Mouse (Mus musculus): Measurements from ENCODE around the gene Atad5. TPM values are rescaled to one million over a fixed set of nuclear protein-coding genes. Genes with fewer than 3 reads are reported as not detected.

Atad5 gene
- polyA plus RNA-seq, 1 experiment from 2014 or later, result 16.2 TPM

DNA sequence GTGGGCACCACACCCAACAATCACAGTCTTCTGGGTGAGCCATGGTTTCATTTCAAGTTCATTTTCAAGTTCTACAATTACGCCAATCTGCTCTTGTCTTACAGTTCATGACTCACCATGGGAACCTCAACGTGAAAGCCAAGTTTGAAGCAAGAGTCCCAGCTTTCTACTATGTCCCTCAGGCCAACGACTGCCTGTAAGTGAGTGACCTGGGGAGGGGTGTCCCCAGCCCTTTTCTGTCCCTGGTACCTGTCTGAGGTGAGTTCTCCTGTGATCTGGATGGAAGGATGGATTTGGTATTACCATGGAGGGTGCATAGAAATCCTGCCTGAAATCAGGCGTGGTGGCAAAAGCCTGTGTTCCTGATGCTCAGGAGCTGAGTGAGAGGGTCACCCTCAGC is 67.6 kb downstream of the Atad5 start:
- Histone ChIP-seq H3K9me3 (ENCODE audit: low read depth, low read length) (no peaks in the 10 kb centered on the region), H3K4me3 (ENCODE audit: low read depth, low read length) (no peak overlapping the region), H3K27me3 (ENCODE audit: insufficient read depth, low read length) (peaks cover 32% of the 10 kb centered on the region), H3K36me3 (ENCODE audit: insufficient read depth) (no peaks in the 10 kb centered on the region), H3K4me2 (no peak overlapping the region), H3K9ac (no peak overlapping the region), H3K27ac (ENCODE audit: low read depth) (no peak overlapping the region), H3K4me1 (ENCODE audit: insufficient read depth) (no peaks in the 10 kb centered on the region)
- no peak for DNase-seq
- WGBS, result 80% methylated on average over 4 of the region's 4 CpGs
- no peak for TF ChIP-seq CTCF (IDR thresholded peaks at IDR 0.05; ENCODE audit: low read depth)
- no peak for ATAC-seq (ENCODE audit: insufficient read depth)

DNA sequence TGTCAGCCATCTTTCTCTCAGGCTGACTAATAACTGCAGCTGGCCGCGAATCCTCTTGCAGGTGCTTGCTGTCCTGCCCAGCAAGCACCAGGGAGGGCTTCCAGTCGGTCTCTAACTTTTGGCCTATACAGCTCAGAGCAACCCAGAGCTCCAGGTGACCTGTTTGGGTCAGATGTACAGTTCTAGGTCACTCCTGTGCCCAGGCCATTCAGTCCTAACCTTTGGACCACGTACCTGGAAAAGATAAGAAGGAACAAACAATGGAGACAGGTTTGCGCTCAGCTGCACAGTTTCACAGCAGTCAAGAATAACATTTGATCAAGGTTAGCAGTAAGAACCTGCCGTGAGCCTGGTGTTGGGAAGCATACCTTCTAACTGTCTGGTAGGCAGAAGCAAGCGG is 69.8 kb downstream of the Atad5 start:
- no peak for ATAC-seq (ENCODE audit: insufficient read depth)
- WGBS, result 66% methylated on average over 7 of the region's 7 CpGs
- H3K27ac ChIP-seq (ENCODE audit: low read depth), result no peak overlapping the region
- H3K9me3 ChIP-seq (ENCODE audit: low read depth, low read length), result no peaks in the 10 kb centered on the region
- peaks cover 21% of the 10 kb centered on the region for H3K27me3 ChIP-seq (ENCODE audit: insufficient read depth, low read length)
- no peak for TF ChIP-seq CTCF (IDR thresholded peaks at IDR 0.05; ENCODE audit: low read depth)
- no peaks in the 10 kb centered on the region for H3K4me1 ChIP-seq (ENCODE audit: insufficient read depth)
- H3K4me2 ChIP-seq, result no peak overlapping the region
- no peaks in the 10 kb centered on the region for H3K36me3 ChIP-seq (ENCODE audit: insufficient read depth)
- H3K9ac ChIP-seq, result no peak overlapping the region
- no peak for DNase-seq
- no peak overlapping the region for H3K4me3 ChIP-seq (ENCODE audit: low read depth, low read length)

DNA sequence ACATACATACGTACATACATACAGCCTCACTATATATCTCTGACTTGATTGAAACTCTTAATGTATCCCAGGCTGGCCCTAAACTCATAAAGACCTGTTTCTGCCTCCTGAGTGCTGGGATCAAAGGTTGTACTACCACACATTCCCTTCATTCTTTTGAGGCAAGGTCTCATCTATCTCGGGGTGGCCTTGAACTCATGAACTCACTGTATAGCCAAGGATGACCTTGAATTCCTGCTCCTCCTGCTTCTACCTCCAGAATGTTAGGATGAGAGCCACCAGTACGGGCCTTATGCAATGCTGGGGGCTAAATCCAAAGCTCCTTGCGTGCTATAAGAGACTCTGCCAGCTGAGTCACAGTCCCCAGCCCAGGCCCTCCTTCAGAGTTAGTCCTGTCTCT is 71.8 kb downstream of the Atad5 start:
- Histone ChIP-seq H3K27me3 (ENCODE audit: insufficient read depth, low read length) (peaks cover under 1% of the 10 kb centered on the region; the same call in 1 of the 2 replicates), H3K9ac (no peak overlapping the region), H3K4me3 (ENCODE audit: low read depth, low read length) (no peak overlapping the region), H3K27ac (ENCODE audit: low read depth) (no peak overlapping the region), H3K4me2 (no peak overlapping the region), H3K9me3 (ENCODE audit: low read depth, low read length) (no peaks in the 10 kb centered on the region), H3K36me3 (ENCODE audit: insufficient read depth) (no peaks in the 10 kb centered on the region), H3K4me1 (ENCODE audit: insufficient read depth) (no peaks in the 10 kb centered on the region)
- ATAC-seq (ENCODE audit: insufficient read depth), result no peak
- 73% methylated on average over 4 of the region's 4 CpGs for WGBS
- TF ChIP-seq CTCF (IDR thresholded peaks at IDR 0.05; ENCODE audit: low read depth), result no peak
- DNase-seq, result no peak

DNA sequence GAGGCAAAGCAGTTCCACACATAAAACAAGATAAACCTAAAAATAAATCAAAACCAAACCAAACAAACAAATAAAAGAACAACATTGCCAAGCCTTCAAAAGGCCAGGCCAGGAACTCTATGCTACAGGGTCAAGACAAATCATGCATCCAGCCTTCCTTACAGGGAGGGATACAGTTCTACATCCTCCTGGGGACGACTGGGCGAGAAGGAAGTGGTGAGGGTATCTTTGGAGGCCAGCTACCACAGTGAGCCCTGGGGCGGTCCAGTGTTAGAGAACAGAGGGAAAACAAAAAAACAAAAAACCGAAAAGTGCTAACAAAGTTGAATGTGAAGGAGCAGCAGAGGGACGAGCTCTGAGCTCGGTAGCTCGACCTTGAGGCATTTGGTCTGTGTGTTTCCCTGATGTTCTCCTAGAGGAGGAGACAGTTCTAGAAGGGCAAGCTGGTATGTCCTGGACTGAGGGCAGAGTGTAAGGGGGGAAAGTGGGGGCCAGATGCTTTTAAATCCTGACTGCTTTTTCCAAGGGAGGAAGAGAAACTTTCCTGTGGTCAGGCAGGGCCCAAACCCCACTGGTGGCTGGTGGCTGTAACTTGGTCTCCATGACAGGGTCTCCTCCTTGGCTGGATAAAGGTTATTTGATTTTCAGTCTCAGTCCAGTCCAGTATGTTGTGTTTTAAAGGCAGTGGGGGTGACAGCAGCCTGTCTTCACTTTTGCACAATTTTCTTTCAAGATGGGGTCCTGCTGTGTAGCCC is 74.3 kb downstream of the Atad5 start:
- H3K36me3 ChIP-seq (ENCODE audit: insufficient read depth), result no peaks in the 10 kb centered on the region
- H3K27me3 ChIP-seq (ENCODE audit: insufficient read depth, low read length), result no peaks in the 10 kb centered on the region
- H3K27ac ChIP-seq (ENCODE audit: low read depth), result no peak overlapping the region
- ATAC-seq (ENCODE audit: insufficient read depth), result no peak
- H3K4me2 ChIP-seq, result no peak overlapping the region
- DNase-seq, result no peak
- TF ChIP-seq CTCF (IDR thresholded peaks at IDR 0.05; ENCODE audit: low read depth), result no peak
- 65% methylated on average over 7 of the region's 7 CpGs for WGBS
- H3K4me1 ChIP-seq (ENCODE audit: insufficient read depth), result no peaks in the 10 kb centered on the region
- no peaks in the 10 kb centered on the region for H3K9me3 ChIP-seq (ENCODE audit: low read depth, low read length)
- no peak overlapping the region for H3K4me3 ChIP-seq (ENCODE audit: low read depth, low read length)
- no peak overlapping the region for H3K9ac ChIP-seq

DNA sequence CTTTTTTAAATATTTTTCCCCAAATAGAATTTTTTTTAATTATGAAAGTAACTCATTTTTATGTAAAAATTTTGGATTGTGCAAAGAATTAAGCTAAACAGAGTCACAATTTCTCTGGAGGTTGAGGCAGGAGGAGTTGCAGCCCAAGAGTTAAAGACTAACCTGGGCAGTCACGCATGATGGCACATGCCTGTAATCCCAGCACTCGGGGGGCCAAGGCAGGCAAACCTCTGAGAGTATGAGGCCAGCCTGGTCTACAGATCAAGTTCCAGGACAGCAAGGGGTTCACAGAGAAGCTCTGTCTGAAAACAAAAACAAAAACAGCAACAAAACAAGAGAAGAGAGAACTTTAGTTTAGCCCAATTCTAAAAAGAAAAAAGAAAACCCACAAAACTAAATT is 75.0 kb downstream of the Atad5 start:
- Histone ChIP-seq H3K27me3 (ENCODE audit: insufficient read depth, low read length) (no peaks in the 10 kb centered on the region), H3K36me3 (ENCODE audit: insufficient read depth) (no peaks in the 10 kb centered on the region), H3K9me3 (ENCODE audit: low read depth, low read length) (no peaks in the 10 kb centered on the region), H3K4me2 (no peak overlapping the region), H3K9ac (no peak overlapping the region), H3K4me1 (ENCODE audit: insufficient read depth) (no peaks in the 10 kb centered on the region), H3K4me3 (ENCODE audit: low read depth, low read length) (no peak overlapping the region), H3K27ac (ENCODE audit: low read depth) (no peak overlapping the region)
- ATAC-seq (ENCODE audit: insufficient read depth) (no peak), DNase-seq (no peak)
- no peak for TF ChIP-seq CTCF (IDR thresholded peaks at IDR 0.05; ENCODE audit: low read depth)
- 65% methylated on average over 2 of the region's 2 CpGs for WGBS

DNA sequence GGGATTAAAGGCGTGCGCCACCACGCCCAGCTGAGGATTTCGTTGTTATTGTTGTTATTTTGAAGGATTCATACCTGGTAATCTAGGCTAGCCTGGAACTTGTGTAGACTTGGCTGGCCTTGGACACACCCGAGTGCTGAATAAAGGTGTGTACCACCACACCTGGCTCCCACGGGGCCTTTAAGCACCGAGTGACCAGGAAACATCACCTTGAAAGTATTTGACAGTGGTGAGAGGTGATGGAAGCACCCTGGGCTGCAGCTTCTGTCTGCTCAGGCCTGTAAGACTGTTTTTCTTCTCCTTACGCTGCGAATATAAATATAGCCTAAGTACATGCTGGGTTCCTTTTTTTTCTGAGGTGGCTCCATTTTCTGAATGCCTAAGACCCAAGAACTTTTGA is 78.9 kb downstream of the Atad5 start:
- DNase-seq, result no peak
- Histone ChIP-seq H3K4me3 (ENCODE audit: low read depth, low read length) (no peak overlapping the region), H3K9ac (no peak overlapping the region), H3K27ac (ENCODE audit: low read depth) (no peak overlapping the region), H3K4me1 (ENCODE audit: insufficient read depth) (no peaks in the 10 kb centered on the region), H3K36me3 (ENCODE audit: insufficient read depth) (no peaks in the 10 kb centered on the region), H3K9me3 (ENCODE audit: low read depth, low read length) (no peaks in the 10 kb centered on the region), H3K4me2 (no peak overlapping the region), H3K27me3 (ENCODE audit: insufficient read depth, low read length) (no peaks in the 10 kb centered on the region)
- WGBS, result 86% methylated on average over 9 of the region's 9 CpGs
- TF ChIP-seq CTCF (IDR thresholded peaks at IDR 0.05; ENCODE audit: low read depth), result no peak
- ATAC-seq (ENCODE audit: insufficient read depth), result no peak

DNA sequence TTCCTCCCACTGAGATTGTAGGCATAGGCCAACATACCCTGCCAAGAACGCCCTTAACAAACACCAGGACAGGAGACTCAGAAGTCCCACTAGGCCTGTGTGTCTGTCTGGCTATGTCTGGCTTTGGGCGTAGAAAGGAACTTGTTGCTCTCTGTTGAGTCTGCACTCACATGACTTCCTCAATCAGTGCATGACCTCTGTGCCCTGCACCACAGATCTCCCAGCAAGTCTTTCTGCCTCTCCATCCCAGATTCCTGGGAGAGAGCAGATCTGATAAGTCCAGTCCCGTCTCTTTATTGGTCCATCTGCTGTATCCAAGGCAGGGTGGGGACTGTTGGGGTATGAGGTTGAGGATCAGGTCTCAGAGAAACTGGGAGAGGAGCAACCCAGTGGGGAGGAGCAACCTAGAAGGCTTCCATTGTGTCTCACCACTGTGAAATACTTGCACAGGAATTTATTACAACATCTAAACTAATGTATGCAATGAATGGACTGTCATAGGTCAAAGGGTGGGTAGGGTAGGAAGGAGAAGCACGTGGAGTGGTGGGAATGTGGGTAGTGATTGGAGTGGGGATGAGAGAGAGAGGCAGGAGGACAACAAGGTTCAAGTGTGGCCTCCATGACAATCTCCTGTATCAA is 79.5 kb downstream of the Atad5 start:
- H3K27ac ChIP-seq (ENCODE audit: low read depth), result no peak overlapping the region
- no peak overlapping the region for H3K4me2 ChIP-seq
- WGBS, result 64% methylated on average over 4 of the region's 4 CpGs
- H3K4me1 ChIP-seq (ENCODE audit: insufficient read depth), result no peaks in the 10 kb centered on the region
- no peaks in the 10 kb centered on the region for H3K36me3 ChIP-seq (ENCODE audit: insufficient read depth)
- TF ChIP-seq CTCF (IDR thresholded peaks at IDR 0.05; ENCODE audit: low read depth), result no peak
- ATAC-seq (ENCODE audit: insufficient read depth) (no peak), DNase-seq (no peak)
- no peaks in the 10 kb centered on the region for H3K27me3 ChIP-seq (ENCODE audit: insufficient read depth, low read length)
- H3K4me3 ChIP-seq (ENCODE audit: low read depth, low read length), result no peak overlapping the region
- H3K9ac ChIP-seq, result no peak overlapping the region
- no peaks in the 10 kb centered on the region for H3K9me3 ChIP-seq (ENCODE audit: low read depth, low read length)

All from lung, embryonic 14.5 days (tissue).